Mouse (Mus musculus) left cerebral cortex, postnatal 10 days (tissue): Measurements from ENCODE around the gene Pdzd2. TPM values are rescaled to one million over a fixed set of nuclear protein-coding genes. Genes with fewer than 3 reads are reported as not detected.

ENCODE experiments used
- DNase-seq, 2 experiments: peaks; one replicate each; pipeline ENCODE4 v3.0.0; 2021 to 2022; ENCODE audit warnings: low spot score in 2 of 2, mixed read lengths in 1 of 2; ENCODE audit errors: extremely low spot score in 1 of 2
- intact Hi-C: fragments of 180-260 bp; cut with DNase I; formaldehyde crosslinking; loops from one replicate; pipeline ENCODE4 v1.15.1; 2025
- total RNA-seq, 2 experiments: library from RNA; stranded (reverse); gene quantifications; 2 replicates each; pipeline ENCODE4 v1.2.3; 2021

Gene Pdzd2
- total RNA-seq, 2 experiments from 2014 or later: 106 to 114 TPM

DNA sequence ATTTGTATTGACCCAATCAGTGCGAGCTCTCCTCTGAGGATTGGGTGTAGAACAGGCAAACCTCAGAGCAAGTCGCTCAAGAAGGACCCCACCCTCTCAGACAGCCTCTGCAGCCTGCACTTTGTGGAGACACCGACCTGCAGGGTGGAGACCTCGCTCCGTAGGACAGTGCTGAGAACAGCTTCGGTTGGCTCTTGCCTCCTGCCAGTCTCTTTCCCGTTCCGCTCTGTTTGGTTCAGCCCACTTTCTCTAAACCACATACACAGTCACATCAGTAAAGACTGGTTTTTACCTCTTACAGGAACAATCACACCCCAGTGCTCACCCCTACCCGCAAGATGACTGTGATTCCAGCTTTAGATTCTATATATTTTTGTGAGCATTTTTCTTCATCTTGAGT is 133.4 kb downstream of the Pdzd2 start:
- intact Hi-C loops: no loop called here
- DNase-seq: no peak

DNA sequence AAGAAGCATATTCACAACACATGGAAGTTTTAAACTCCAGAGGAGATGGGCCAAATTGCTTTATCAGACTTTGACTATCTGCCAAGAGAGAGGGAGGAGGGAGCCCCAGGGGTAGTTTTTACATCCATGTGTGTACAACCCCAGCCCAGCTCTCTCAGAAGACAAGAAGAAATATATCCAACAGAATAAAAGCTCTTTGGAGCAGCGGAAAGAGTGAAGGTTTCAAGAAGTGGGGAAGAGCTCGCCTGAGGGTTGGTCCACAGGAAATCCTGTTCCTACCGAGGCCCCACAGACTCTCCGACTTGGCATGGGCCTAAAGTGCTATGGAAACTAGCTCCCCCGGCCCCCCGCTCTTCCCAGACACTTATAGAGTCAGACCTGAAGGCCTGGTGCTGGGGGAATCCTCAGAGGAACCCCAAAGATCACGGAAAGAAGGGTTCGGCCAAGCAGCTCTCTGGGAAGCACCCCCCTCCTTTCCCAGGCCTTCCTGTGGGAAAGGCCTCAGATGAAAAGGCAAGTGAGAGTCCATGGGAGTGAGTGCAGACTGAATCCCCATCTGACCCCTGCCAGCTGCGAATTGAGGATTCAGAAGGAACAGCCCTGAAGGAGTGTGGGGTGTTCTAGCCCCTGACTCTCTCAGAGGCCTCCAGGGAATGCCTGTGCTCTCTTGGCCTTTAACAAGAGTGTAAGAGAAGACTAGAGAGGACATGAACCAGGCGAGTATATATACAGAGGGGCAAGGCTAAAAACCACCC is 134.3 kb downstream of the Pdzd2 start:
- DNase-seq: no peak
- intact Hi-C loops: no loop called here

DNA sequence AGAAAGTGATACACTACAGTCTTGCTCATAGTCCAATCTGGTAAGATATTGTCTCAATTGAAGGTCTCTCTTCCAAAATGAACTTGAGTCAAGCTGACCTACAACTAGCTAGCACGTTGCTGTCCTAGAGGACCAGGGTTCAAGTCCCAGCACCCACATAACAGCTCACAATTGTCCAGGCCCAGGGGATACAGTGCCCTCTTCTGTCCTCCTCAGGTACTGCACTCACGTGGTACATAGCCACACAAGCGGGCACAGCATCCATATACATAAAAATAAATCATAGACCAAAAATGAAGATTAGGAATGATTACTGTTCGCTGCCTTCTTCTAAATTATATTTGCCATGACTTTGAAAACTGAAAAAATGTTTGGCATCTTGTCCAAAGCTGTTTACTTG is 136.1 kb downstream of the Pdzd2 start:
- no peak for DNase-seq
- intact Hi-C loops: no loop called here

DNA sequence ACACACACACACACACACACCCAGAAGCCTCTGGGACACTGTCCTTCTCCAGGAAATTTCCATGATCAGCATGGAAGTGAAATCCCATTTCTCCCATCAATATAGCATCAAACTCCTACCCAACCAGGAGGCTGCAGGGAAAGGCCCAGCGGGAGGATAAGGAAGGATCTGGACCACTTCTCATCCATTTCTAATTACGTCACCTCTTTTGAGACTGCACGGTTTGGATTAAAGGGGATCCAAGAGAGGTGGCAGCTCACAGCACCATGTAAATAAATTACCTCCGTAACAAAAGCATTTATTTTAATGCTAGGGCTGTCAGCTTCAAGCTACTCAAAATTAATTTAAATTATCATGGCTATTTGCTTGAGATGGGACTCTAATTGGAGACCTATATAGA is 146.6 kb downstream of the Pdzd2 start:
- DNase-seq: no peak
- intact Hi-C loops: no loop called here

DNA sequence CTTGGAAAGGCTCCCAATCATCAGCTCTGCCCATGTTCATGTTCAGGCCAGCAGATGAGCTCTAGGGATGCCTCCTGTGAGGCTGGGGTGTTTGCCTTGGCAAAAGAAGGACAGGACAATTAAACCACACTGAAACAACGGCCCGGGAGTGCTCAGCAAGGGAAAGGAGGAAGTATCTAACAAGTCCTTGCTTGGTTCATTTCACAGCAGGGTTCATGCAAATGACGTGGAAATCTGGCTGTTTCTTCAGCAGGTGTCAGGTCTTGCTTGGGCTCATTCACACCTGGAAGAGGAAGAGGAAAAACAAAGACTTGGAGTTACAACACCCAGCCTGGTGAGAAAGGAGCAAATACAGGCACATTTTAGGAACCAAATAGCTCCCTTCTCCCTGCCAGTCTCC is 147.1 kb downstream of the Pdzd2 start:
- no peak for DNase-seq
- intact Hi-C loops: no loop called here

DNA sequence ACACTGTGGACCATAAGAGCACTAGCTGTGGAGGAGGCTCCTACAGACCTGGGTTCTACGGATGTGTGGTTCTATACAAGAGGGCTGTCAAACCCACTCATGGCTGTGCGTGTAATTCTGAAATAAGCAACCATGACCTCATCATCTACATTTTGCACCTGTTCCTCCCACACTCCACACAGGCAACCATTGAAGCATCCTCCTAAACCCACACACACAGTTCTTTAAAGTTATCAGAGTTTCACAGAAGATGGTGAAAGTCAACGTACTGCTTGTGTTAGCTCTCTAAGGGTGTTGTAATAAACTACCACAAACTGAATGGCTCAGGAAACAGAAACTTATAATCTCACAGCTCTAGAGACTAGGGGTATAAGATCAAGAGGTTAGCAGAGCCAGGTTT is 151.1 kb downstream of the Pdzd2 start:
- intact Hi-C loops: no loop called here
- no peak for DNase-seq

DNA sequence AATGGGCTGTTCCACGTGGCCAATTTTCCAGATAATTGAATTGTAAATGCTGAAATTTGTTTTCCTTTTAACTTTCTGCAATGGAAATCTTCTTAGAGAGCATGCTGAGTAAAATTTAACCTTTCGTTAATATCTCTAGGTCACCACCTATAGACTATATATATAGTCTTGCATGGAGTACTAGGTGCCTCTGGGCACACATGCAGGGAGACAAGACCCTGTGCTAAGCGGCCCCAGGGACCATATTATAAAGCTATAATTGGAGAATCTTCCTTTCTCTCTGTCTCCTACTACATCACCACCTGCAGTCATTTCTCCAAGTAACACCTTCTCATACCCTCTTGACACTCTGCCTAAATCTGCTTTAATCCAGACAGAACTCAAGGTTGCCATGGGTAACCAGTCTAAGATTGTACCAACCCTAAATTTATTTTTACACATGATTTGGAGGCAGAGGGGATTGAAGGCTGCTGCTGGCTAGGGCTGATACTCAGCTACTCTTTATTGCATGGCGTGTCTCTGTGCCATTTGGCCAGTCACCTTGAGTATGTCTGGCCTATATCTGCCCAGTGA is 152.8 kb downstream of the Pdzd2 start:
- intact Hi-C loops: loop anchor here (2.0 kb wide), 2 partner anchors 152 to 208 kb away; partner anchors contain the start of gene Pdzd2

DNA sequence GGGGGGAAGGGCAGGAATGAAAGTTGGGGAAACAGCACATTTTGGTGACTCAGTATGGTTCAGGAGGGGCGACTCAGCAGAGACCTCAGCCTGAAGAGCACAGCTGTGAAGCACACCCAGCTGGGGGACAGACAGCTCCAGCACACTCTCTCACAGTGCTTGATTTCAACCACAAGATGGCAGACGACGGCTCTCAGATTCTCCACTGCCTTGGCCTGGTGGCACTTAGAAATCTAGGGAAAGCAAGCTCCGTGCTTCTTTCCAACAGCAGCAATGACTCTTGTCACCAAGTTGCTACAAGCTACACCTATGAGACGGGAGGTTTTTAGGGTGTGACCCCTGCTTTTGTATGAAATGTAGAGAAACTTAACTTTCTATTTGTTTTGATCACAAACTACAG is 153.6 kb downstream of the Pdzd2 start:
- DNase-seq: peak; percentile 72 to 76
- intact Hi-C loops: loop anchor here (2.0 kb wide), 2 partner anchors 153 to 209 kb away; partner anchors contain the start of gene Pdzd2

More for the DNA sequence above, 152.8 kb downstream of the Pdzd2 start:
- DNase-seq: no peak

DNA sequence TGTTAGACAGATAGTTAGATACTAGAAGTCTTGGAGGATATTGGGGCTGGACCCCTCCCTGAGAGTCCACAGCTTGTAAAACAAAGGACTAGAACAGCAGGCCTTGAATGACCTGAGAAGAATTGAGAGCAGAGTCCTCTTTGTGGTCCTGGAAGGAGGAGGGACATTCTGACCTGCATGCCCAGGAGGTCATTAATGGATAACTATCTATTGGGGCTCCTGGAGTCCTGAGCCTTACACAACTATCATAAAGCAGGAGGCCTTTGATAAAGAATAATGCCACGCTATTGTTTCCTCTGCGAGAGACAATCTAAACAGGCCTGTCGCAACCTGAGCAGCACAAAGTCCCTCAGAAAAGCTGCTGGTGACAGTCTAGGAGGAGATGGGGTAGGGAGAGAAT is 156.7 kb downstream of the Pdzd2 start:
- intact Hi-C loops: no loop called here
- DNase-seq: no peak

DNA sequence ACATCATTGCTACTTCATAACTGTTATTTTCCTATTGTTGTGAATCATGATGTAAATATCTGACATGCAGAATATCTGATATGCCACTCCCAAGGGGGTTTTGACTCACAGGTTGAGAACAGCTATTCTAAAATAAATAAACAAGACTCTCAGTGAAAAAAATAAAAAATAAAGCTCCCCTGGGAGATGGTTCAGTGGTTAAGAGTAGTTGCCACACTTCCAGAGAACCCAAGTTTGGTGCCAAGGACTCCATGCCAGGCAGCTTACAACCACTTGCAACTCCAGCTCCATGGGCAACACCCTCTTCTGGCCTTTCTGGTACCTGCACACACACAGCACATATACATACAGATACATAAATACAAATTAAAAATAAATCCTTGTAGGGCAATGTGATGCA is 157.3 kb downstream of the Pdzd2 start:
- no peak for DNase-seq
- intact Hi-C loops: no loop called here

DNA sequence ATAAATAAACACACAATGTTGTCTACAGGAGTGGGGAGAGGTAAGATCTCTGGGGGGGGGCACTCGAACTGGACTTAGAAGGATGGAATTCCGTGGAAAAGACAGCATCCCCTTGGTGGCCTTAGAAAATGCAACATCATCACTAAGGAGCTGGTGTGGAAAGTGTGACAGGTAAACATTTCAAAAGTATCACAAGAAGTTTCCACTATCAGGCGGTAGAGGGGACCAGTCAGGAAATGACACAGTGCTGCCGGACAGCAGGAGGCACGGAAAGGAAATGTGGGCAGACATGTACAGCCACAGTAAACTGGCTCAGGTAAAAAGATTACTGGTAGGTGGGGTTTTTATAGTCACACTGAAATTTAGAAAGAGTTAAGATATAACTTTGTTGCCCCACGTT is 160.5 kb downstream of the Pdzd2 start:
- DNase-seq: no peak
- intact Hi-C loops: no loop called here

DNA sequence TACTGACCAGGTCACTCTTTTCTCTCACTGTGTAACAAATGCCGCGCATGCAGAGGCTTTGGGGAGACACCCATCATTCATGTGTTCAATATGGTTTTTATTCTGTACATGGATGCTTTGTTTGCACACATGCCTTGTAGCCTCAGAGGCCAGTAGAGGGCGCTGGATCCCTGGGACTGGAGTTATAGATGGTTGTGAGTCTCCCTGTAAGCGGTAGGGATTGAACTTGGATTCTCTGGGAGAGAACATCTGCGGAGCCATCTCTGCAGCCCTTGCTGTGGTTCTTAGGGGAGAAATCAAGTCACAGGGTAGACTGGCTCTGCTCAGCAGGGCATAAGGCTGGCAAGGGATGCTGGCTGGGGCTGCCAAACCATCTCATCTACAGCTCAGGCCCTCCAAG is 161.4 kb downstream of the Pdzd2 start:
- intact Hi-C loops: no loop called here
- peak; percentile 56 to 77 for DNase-seq

DNA sequence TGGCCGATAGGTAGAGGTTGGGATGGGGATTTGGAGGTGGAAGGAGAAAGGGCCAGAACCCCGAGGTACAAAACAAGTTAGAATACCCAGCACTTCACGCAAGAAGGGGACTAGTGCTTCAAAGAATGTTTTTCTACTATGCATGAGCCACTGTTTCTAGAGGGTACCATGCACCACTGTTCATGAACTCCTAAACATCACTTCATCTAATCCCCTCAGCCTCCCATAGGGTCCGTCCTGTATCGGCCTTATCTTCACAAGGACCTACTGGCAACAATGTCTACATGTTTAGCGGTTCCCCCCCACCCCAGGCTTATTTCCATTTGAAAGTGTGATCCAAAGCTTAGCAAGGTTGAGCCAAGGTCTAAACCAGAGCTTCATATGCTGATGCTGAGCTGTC is 162.0 kb downstream of the Pdzd2 start:
- intact Hi-C loops: loop anchor here (2.0 kb wide), 1 partner anchor 207 kb away; no protein-coding TSS in a partner anchor
- no peak for DNase-seq

DNA sequence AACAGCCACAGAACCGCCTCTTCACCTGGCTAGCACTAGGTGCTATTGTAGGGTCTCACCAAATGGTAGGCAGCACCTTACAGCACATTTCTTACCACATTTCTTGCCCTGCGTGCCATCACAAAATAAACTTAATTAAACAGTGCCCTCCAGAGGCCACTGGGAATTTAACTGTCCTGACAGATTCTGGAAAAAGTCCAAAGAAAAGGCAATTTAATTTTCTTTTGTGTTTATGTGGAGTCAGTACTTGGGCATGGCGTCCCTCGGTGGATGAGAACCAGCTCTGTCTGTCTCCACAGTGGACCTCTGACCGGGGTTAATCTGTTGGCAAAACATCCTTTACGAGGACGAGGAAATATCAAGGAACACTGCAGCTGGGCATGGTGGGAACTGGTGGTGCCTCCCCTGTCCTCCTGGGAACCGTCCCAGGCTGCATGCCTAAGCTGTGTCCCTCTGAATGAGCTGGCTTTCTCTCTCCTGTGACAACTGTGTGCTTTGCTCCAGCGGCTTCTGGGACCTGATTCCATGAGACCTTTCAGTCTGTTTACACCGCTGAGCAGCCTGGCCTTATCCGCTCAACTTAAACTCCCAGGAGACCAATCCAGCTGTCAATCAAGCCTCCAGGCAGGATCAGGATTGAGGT is 162.5 kb downstream of the Pdzd2 start:
- intact Hi-C loops: loop anchor here (2.0 kb wide), 1 partner anchor 206 kb away; no protein-coding TSS in a partner anchor
- DNase-seq: peak in 1 of 2 experiments; percentile 43

DNA sequence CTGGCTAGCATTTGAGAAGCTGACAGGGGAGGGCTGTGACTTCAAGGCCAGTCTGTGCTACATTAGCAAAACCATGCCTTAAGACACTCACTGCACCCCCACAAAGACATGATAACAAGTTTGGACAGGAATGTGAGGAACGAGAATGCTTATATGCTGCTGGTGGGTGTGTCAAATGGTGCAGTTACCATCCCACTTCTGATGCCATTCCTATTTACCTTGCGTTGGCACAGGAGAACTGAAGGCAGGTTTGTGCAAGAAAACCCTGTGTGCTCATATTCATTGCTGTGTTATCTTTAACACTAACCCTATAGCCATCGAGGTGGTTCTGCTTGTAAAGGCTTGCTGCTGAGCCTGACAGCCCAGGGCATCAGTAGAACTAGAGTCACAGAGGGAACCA is 166.1 kb downstream of the Pdzd2 start:
- intact Hi-C loops: no loop called here
- DNase-seq: no peak

DNA sequence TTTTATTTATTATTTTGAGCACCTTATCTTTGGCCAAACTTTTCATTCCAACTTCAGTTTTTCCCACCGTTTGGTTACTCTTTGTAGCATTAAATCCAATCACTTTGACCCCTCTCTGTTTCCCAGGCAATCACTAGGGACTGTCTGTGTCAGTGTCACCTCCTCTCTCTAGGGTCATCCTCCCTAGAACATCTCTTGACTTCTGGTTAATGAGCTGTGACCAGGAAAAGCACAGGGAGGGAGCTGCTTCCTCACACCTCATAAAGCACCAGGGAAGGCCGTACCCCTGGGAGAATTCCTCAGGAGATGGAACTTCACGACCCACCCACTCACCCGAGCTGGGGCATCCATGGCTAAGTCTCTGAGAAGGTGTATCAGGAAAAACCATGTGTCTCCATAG is 168.6 kb downstream of the Pdzd2 start:
- no peak for DNase-seq
- intact Hi-C loops: no loop called here

DNA sequence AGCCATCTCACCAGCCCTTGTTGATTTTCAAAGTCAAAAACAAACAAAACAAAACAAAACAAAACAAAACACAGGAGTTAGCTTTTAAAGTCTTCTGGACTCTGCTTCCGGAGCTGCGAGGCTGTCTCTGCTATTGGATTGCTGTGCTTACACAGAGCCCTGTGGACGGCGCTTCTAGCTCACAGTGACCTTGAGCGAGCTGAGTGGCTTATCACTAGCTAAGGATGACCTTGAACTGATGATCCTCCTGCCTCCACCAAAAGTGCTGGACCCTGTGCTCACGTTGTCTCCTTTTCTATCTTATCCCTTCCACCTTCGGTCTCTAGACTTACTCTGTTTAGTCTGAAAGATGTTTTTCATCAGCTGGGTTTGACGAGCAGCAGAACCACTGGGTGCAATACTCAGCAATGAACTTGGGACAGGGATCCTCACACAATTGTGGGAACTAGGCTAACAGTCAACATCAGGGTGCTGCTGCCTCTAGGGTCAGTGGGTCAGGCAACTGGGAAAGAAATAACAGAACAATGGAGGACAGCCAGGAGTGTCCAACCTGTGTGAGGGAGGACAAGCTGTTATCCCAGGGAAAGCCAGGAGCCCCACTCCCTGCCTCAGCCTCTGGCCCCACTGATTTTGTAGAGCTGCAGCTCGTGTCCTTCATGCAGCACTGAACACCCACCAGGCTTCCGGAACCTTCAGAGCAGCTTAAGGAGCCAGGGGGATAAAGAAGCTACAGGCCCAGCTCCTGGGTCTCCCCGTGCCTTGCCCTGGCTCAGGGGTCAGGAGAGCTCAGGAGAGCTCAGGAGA is 172.9 kb downstream of the Pdzd2 start:
- DNase-seq: no peak
- intact Hi-C loops: no loop called here

DNA sequence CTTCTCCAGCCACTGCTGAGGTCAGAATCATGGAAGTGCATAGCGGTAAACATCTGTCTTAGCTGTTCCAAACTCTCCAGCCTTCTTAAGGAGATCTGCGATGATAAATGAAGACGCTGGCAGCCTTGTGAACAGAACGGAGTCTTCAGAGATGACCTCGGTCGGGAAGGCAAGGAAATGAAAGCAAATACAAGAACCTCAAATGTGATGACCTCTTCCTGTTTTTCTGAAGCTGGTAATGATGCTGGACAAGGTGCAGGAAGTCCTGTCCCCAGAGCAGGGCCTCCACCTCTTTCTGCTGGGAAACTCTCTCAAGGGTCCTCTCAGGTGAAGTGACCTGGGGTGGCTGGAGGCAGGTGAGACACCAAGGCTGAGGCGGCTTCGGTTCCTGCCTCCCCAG is 174.4 kb downstream of the Pdzd2 start:
- no peak for DNase-seq
- intact Hi-C loops: no loop called here

DNA sequence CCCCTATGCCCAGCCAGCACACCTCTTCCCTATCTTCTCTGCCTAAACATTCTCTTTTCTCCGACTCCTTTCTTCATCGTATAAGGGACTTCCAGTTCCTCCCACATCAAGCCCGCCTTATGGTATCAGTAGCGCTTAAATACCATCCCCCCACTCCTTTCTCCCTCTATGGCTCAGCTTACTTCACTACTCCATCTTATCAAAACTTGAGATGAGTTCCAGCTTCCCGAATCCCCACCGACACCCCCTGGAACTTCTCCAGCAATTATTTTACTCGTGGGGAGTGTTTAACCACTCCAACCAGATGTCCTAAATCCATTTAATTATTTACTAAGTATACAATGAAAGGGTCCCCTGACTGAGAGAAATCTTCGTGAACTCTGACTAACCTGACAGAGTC is 179.2 kb downstream of the Pdzd2 start:
- intact Hi-C loops: no loop called here
- no peak for DNase-seq
